Mouse (Mus musculus) cortical plate, adult 2 months (tissue): Measurements from ENCODE around the gene Kif23. TPM values are rescaled to one million over a fixed set of nuclear protein-coding genes. Genes with fewer than 3 reads are reported as not detected.

Experiments used
- H3K27ac ChIP-seq: fragments of 200-500 bp; 2 replicates; pipeline ENCODE4 v1.5.1; 2012; ENCODE audit warnings: low read length, control low read depth, inconsistent platforms; ENCODE audit not compliant: insufficient read depth
- H3K4me1 ChIP-seq: fragments of 200-500 bp; 2 replicates; pipeline ENCODE4 v1.6.1; 2011; ENCODE audit warnings: low read length; ENCODE audit not compliant: control insufficient read depth, insufficient read depth
- H3K4me3 ChIP-seq: fragments of 200-500 bp; 2 replicates; pipeline ENCODE4 v1.5.1; 2011; ENCODE audit warnings: mild to moderate bottlenecking, low read length, control low read depth; ENCODE audit not compliant: insufficient read depth
- CTCF ChIP-seq: fragments of 200-500 bp; IDR thresholded peaks from 2 replicates; pipeline ENCODE4 v1.5.1; 2011; ENCODE audit warnings: mild to moderate bottlenecking, control low read depth, low read length; ENCODE audit not compliant: insufficient read depth; ENCODE audit errors: extremely low read depth
- POLR2A ChIP-seq: fragments of 200-500 bp; IDR thresholded peaks from 2 replicates; pipeline ENCODE4 v1.6.1; 2011; ENCODE audit warnings: mild to moderate bottlenecking, low read length, control low read depth; ENCODE audit not compliant: insufficient read depth; ENCODE audit errors: extremely low read depth
- polyA plus RNA-seq: library from polyadenylated mRNA; depleted of rRNA; stranded (reverse); fragments of >200 nt; gene quantifications from 2 replicates; pipeline ENCODE4 v1.2.3, GENCODE M21; 2012

The Kif23 gene
- polyA plus RNA-seq, 1 experiment = 2.2 TPM

DNA sequence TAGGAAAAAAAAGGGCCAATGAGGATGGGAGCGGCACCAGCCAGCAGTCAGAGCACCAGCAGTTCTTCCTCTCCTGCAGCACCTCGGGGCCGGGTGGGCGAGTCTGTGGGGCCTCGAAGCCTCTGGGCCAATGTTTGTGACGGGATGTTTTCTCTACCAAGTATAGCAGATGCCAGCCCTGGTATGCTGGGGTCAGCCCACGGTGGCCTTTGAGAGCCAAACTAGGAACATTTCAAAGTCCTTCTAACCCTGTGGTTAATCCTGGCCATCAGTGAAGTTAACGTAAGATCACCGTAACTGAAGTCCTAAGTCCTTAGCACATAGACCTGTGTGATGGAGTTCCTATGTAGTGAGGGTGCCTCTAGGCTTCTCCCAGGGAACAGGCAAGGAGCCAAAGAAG, 25.5 kb upstream of the Kif23 start:
- no peak for TF ChIP-seq POLR2A
- no peak for TF ChIP-seq CTCF
- H3K4me3 ChIP-seq = no peak overlapping the region
- no peak overlapping the region for H3K27ac ChIP-seq
- H3K4me1 ChIP-seq = no peaks in the 10 kb centered on the region

DNA sequence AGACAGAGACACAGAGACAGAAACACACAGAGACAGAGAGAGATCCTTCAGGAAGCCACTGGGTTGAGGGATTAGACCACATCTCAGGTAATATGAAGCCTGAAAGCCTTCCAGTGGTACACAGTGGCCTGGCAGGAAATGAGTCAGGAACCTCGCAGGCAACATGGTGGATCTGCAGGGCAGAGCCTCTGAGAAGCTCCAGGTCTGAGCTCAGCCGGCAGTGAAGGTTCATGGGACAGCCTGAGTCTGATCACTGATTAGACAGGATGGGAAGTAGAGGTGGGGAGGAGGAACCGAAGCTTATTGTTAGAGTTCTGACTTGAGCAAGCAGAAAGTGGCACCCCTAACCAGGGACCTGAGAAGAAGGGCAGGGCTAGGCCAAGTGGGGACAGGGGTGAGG, 24.5 kb upstream of the Kif23 start:
- no peak overlapping the region for H3K4me3 ChIP-seq
- no peaks in the 10 kb centered on the region for H3K4me1 ChIP-seq
- no peak overlapping the region for H3K27ac ChIP-seq
- TF ChIP-seq CTCF = no peak
- TF ChIP-seq POLR2A = no peak

DNA sequence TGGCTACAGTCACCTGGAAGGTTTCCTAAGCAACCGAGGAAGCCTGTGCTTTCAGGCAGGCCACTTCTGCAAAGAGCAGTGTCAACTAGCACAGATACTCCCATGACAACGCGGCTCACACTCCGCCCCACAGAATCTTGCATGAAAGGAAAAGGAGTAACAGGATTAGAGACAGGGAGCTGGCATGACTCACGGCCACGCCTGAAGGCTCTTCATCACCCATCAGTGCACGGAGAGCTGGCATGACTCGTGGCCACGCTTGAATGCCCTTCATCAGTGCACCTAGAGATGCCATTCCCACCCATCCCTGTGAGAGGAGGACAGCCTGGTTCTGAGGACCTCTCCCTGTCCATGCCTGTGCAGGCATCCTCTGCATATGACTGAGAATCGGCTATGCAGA, 20.8 kb upstream of the Kif23 start:
- Histone ChIP-seq H3K27ac (no peak overlapping the region), H3K4me1 (no peaks in the 10 kb centered on the region), H3K4me3 (no peak overlapping the region)
- no peak for TF ChIP-seq POLR2A
- TF ChIP-seq CTCF = no peak

DNA sequence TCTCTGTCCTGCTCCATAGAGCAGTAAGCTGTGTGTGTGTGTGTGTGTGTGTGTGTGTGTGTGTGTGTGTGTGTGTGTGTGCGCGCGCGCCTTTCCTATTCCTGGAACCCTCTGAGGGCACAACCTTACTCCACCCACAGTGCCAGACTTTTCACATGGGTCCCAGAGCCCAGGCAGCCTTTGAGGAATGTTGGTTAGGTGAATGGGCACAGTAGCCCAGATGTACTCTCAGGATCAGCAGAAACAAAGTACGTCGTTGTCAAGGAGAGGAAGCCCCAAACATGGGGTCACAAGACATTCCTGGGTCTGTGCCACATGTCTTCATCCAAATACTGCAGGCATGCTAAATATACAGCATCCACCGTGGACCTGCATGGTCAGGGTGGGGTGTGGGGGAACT, 19.4 kb upstream of the Kif23 start:
- H3K4me3 ChIP-seq = no peak overlapping the region

DNA sequence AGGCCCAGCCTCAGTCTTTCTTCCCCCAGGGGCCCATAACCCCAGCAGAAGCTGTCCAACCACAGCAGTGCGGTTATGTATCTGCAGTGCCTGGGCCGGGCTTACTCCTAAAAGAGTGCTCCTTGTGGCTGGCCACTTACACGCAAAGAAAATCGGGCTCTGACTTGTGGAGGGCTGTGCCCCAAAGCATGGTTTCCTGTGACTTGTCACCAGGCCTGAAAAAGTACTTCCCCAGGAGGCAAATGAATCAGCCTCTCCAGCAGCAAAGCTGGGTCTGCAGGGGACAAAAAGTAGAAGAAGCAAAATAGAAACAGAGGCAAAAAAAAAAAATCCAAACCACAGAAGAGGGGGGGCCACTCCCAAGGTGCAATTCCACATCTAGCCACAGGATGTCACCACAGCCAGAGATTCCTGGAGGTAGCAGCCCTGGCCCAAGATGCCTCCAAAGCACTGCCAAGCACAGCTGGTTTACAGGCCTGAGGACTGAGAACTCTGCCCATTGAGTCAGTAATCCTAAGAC, 18.9 kb upstream of the Kif23 start:
- Histone ChIP-seq H3K27ac (no peak overlapping the region), H3K4me3 (no peak overlapping the region), H3K4me1 (no peaks in the 10 kb centered on the region)
- peak; percentile 92 for TF ChIP-seq CTCF
- TF ChIP-seq POLR2A = no peak

More for the DNA sequence above, 19.4 kb upstream of the Kif23 start:
- no peak overlapping the region for H3K27ac ChIP-seq
- no peaks in the 10 kb centered on the region for H3K4me1 ChIP-seq
- TF ChIP-seq POLR2A = no peak
- TF ChIP-seq CTCF = no peak

DNA sequence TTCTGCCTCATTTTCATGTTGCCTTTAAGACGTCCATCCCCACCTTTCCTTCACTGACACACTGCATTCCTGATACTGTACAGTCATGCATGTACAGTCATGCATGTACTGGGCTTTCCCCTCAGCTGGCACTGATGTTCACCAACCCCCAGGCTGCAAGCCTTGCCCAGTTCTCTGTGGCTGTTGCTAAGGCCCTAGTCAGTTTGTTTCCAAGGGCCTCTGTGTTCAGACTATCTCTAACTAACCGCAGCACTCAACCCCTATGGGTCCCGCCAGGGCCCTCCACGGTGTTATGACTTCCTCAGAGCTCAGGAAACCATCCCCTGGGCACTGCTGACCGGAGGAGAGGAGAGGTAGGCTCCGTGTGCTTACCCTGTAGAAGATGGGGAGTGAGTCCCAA, 16.8 kb upstream of the Kif23 start:
- TF ChIP-seq CTCF = no peak
- no peaks in the 10 kb centered on the region for H3K4me1 ChIP-seq
- H3K4me3 ChIP-seq = no peak overlapping the region
- H3K27ac ChIP-seq = no peak overlapping the region

DNA sequence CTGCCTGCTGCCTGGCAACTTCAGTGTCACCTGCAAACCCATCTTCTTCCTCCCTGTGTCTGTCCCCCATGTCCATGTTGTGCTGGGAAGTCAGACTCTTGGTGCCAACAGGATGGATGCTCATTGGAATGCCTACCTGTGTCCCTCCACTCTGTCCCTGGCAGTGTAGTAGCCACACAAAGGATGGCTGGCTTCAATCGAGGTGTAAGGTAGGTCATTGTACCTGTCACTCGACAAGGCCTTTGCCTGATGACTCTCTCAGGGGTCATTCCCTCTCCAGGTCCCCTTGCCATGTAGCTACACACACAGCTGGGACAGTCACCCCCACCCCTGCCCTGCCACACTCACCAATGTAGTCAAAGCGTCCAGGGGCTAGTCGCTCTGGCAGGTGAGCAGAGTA, 14.6 kb upstream of the Kif23 start:
- Histone ChIP-seq H3K27ac (no peak overlapping the region), H3K4me1 (no peaks in the 10 kb centered on the region), H3K4me3 (no peak overlapping the region)
- TF ChIP-seq CTCF (no peak), POLR2A (no peak)

DNA sequence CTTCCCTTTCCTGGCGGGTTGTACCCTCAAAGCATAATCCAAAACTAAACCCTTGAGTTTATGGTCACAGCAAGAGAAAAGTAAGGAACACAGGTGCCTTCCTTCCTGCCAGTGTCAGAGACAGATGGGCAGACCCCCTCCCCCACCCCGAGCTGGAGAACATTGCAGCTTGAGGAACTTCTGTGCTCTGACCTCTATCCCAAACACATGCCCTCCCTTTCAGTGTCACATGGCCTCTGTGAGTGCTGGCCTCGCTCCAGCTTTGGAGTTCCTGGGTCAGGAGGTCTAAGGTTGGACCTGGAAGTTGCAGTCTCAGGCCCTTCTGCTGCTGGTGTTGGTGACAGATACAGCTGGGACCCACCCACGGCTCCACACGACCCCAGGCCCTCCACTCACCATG, 14.2 kb upstream of the Kif23 start:
- TF ChIP-seq POLR2A (no peak), CTCF (no peak)
- Histone ChIP-seq H3K27ac (no peak overlapping the region), H3K4me3 (no peak overlapping the region), H3K4me1 (no peaks in the 10 kb centered on the region)

DNA sequence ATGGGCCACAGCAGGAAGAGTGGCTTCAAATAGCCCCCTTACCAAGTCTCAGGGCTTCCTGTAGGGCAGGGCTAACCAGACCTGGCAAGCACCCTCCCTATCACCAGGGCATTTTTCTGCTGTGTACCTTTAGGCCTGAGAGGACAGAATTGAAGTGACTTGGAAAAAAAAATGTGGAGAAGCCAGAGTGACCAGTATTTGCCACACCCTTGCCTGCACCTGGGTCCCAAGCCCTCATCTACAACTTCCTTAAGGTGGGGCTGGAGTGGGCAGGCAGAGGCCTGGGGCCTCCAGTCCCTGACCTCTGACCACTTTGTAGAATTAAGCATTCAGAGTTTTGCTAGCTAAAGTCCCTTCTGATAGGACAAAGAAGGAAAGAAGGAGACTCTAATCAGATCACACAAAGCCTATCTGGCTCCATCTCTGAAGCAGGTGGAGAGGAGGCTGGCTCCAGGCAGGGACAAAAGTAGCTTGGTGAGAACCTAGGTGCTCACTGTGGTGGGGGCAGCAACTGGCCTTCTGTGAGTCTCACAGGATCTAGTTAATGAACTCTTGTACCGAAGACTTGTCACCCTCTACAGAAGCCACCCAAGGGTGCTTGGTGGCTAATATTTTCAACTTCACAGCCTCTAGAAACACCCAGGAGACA, 13.5 kb upstream of the Kif23 start:
- TF ChIP-seq POLR2A (no peak), CTCF (no peak)
- Histone ChIP-seq H3K27ac (no peak overlapping the region), H3K4me1 (no peaks in the 10 kb centered on the region), H3K4me3 (no peak overlapping the region)

DNA sequence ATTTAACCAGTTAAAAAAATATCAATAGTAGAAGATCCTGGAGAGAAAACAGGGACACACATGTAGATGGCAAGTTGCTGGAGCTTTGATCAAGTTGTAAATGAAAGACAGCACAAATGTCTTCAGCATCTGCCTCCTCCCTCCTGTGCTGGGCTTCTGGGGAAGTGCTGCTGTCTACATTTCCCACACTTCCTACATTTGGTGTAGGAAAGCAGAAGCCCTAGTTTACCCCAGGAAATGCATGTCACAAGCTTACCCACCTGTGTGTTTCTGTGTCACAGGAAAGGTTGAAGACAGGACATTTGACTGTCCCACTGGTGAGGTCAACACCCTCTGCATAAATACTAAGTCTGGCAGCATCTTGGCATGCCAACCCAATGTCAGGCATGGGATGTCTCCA, 8.1 kb upstream of the Kif23 start:
- no peak overlapping the region for H3K27ac ChIP-seq
- no peak overlapping the region for H3K4me3 ChIP-seq
- TF ChIP-seq POLR2A = no peak
- TF ChIP-seq CTCF = no peak
- no peaks in the 10 kb centered on the region for H3K4me1 ChIP-seq
